Mouse (Mus musculus): ENCODE data around the gene Tcf7l2. TPM values are rescaled to one million over a fixed set of nuclear protein-coding genes. Genes with fewer than 3 reads are reported as not detected.

Gene Tcf7l2
- polyA plus RNA-seq, 1 experiment = 10.3 TPM

DNA sequence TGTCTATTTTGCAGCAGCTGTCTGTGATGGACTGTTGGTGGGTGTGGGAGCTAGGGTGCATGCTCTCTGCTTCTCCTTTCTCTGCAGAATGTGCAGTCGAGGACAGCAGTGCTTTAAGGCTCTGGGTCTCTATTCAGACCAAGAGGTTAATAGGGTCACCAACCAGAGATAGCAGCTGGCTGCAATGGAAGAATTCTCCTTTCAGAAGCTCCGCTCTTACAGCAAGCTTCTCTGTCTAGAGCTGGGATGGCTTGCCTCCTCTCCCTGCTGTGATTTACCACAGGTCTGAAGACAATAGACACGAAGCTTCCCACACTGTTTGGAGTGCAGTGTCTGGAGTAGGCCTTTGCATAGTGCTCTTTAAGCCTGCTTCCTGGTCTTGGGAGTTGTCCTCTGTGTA, 48.2 kb downstream of the Tcf7l2 start:
- TF ChIP-seq MYOD1 (IDR thresholded peaks at IDR 0.05; ENCODE audit: control insufficient read depth, insufficient read length, low read depth) (no peak), FOSL1 (IDR thresholded peaks at IDR 0.05; ENCODE audit: insufficient read depth, low read length, poor library complexity, severe bottlenecking) (no peak), CTCF (IDR thresholded peaks at IDR 0.05; ENCODE audit: control insufficient read depth, insufficient read depth, insufficient read length) (no peak), USF1 (IDR thresholded peaks at IDR 0.05; ENCODE audit: low read depth) (no peak), MYOG (IDR thresholded peaks at IDR 0.05; ENCODE audit: control insufficient read depth, extremely low read depth, insufficient read length) (no peak), CEBPB (IDR thresholded peaks at IDR 0.05; ENCODE audit: low read depth) (no peak), MAX (IDR thresholded peaks at IDR 0.05) (no peak)
- Histone ChIP-seq H3K36me3 (ENCODE audit: control insufficient read depth, insufficient read depth) (peaks cover 5% of the 10 kb centered on the region), H3K4me3 (ENCODE audit: insufficient read depth, poor library complexity, severe bottlenecking) (no peak overlapping the region)

DNA sequence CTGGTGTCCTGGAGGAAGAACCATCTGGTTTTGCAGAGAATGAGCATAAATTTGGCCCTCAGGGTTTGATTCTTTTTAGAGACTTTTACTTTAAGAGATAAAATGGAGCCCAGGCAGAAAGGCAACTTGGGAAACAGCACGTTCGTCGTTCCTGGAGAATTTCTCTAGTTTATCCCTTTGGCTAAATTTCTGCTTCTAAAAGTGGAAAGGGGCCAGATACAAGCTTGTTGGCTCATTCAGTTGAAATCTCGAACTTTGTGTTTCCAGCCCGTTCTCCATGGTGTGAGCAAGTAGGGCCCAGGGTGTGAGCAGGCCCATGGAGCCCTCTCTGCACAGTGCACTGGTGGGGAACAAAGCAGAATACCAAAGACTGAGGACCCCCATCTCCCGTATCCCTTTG, 49.7 kb downstream of the Tcf7l2 start:
- peaks cover 9% of the 10 kb centered on the region for H3K36me3 ChIP-seq (ENCODE audit: control insufficient read depth, insufficient read depth)
- H3K27me3 ChIP-seq (ENCODE audit: control insufficient read depth, insufficient read depth, insufficient read length) = no peaks in the 10 kb centered on the region
- H3K79me2 ChIP-seq (ENCODE audit: control insufficient read depth, insufficient read depth) = peaks cover 84% of the 10 kb centered on the region
- H3ac ChIP-seq (ENCODE audit: control insufficient read depth, insufficient read length, low read depth) = no peak overlapping the region
- H3K79me3 ChIP-seq (ENCODE audit: low read depth) = peaks cover 18% of the 10 kb centered on the region
- TF ChIP-seq MYOG (IDR thresholded peaks at IDR 0.05; ENCODE audit: control insufficient read depth, extremely low read depth, insufficient read length) (no peak), CEBPB (IDR thresholded peaks at IDR 0.05; ENCODE audit: low read depth) (no peak), MAX (IDR thresholded peaks at IDR 0.05) (no peak), MYOD1 (IDR thresholded peaks at IDR 0.05; ENCODE audit: control insufficient read depth, insufficient read length, low read depth) (no peak), CTCF (IDR thresholded peaks at IDR 0.05; ENCODE audit: control insufficient read depth, insufficient read depth, insufficient read length) (no peak), USF1 (IDR thresholded peaks at IDR 0.05; ENCODE audit: low read depth) (no peak), FOSL1 (IDR thresholded peaks at IDR 0.05; ENCODE audit: insufficient read depth, low read length, poor library complexity, severe bottlenecking) (no peak)
- H3K4me3 ChIP-seq (ENCODE audit: insufficient read depth, poor library complexity, severe bottlenecking) = no peak overlapping the region

More for the DNA sequence above, 48.2 kb downstream of the Tcf7l2 start:
- Histone ChIP-seq H3ac (ENCODE audit: control insufficient read depth, insufficient read length, low read depth) (no peak overlapping the region), H3K79me2 (ENCODE audit: control insufficient read depth, insufficient read depth) (peaks cover 82% of the 10 kb centered on the region), H3K79me3 (ENCODE audit: low read depth) (peaks cover 17% of the 10 kb centered on the region), H3K27me3 (ENCODE audit: control insufficient read depth, insufficient read depth, insufficient read length) (no peaks in the 10 kb centered on the region)

DNA sequence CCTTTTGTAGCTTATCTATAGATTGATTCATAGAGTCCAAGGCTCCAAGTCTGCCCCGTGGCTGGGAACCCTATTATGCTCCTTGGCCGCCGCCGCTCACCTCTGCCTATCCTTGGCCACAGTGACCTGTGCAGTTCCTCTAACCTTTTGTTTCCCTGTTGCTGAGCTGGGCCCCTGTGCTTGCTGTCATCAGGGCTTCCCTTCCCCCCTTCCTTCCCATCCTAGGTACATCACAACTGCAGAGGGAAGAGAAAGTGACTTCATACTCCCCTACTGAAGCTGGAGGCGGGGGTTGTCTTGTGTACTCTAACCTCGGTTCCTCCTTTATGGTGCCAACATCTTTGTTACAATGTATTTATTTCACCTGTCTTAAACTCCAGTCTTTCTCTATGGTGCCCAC, 50.3 kb downstream of the Tcf7l2 start:
- Histone ChIP-seq H3K79me3 (ENCODE audit: low read depth) (peaks cover 20% of the 10 kb centered on the region), H3K79me2 (ENCODE audit: control insufficient read depth, insufficient read depth) (peaks cover 85% of the 10 kb centered on the region), H3ac (ENCODE audit: control insufficient read depth, insufficient read length, low read depth) (no peak overlapping the region), H3K27me3 (ENCODE audit: control insufficient read depth, insufficient read depth, insufficient read length) (no peaks in the 10 kb centered on the region), H3K4me3 (ENCODE audit: insufficient read depth, poor library complexity, severe bottlenecking) (no peak overlapping the region), H3K36me3 (ENCODE audit: control insufficient read depth, insufficient read depth) (peaks cover 4% of the 10 kb centered on the region)
- TF ChIP-seq CEBPB (IDR thresholded peaks at IDR 0.05; ENCODE audit: low read depth) (no peak), FOSL1 (IDR thresholded peaks at IDR 0.05; ENCODE audit: insufficient read depth, low read length, poor library complexity, severe bottlenecking) (no peak), MYOG (IDR thresholded peaks at IDR 0.05; ENCODE audit: control insufficient read depth, extremely low read depth, insufficient read length) (no peak), MAX (IDR thresholded peaks at IDR 0.05) (no peak), USF1 (IDR thresholded peaks at IDR 0.05; ENCODE audit: low read depth) (no peak)

DNA sequence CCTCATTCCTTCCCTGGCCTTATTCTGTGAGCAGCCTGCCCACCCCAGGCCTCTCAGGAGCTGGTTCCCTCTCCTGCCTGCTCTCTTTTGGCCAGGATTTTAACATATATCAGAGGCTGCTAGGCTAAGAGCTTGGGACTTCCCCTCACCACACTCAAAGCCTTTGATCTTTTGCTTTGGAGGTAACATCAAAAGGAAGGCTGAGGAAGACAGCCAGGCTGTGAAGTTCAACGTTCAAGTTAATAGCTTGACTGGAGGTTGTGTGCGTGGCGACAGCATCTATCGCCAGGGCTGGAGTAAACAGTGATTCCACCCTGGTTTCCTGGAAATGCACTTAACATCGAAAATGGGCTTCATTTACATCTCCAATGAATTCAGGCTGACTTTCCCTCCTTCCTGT, 51.0 kb downstream of the Tcf7l2 start:
- Histone ChIP-seq H3K27me3 (ENCODE audit: control insufficient read depth, insufficient read depth, insufficient read length) (no peaks in the 10 kb centered on the region), H3K36me3 (ENCODE audit: control insufficient read depth, insufficient read depth) (peaks cover 4% of the 10 kb centered on the region), H3K79me3 (ENCODE audit: low read depth) (peaks cover 21% of the 10 kb centered on the region), H3ac (ENCODE audit: control insufficient read depth, insufficient read length, low read depth) (no peak overlapping the region), H3K79me2 (ENCODE audit: control insufficient read depth, insufficient read depth) (peaks cover 86% of the 10 kb centered on the region), H3K4me3 (ENCODE audit: insufficient read depth, poor library complexity, severe bottlenecking) (no peak overlapping the region)
- TF ChIP-seq MYOG (IDR thresholded peaks at IDR 0.05; ENCODE audit: control insufficient read depth, extremely low read depth, insufficient read length) (no peak), MYOD1 (IDR thresholded peaks at IDR 0.05; ENCODE audit: control insufficient read depth, insufficient read length, low read depth) (no peak), USF1 (IDR thresholded peaks at IDR 0.05; ENCODE audit: low read depth) (no peak), MAX (IDR thresholded peaks at IDR 0.05) (no peak), CTCF (IDR thresholded peaks at IDR 0.05; ENCODE audit: control insufficient read depth, insufficient read depth, insufficient read length) (no peak)

DNA sequence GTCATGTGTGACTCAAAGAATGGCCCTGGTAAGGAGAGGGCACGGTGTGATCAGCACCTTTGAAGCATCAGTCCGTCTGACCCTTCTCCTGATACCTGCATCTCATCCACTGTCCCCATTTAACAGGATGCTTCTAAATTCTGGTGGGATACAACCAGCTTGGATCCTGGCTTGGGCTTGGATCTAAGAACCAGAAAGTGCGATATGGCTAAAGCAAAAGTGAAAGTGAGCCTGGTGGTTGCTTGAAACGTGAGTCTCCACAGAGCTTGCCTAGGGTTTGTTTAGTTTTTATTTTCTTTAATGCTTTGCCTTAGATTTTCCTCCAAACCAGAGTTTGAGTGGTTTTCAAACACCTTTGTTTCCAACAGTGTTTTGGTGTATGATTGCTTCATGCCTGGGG, 51.4 kb downstream of the Tcf7l2 start:
- Histone ChIP-seq H3K4me3 (ENCODE audit: insufficient read depth, poor library complexity, severe bottlenecking) (no peak overlapping the region), H3K79me3 (ENCODE audit: low read depth) (peaks cover 22% of the 10 kb centered on the region), H3K27me3 (ENCODE audit: control insufficient read depth, insufficient read depth, insufficient read length) (no peaks in the 10 kb centered on the region), H3K36me3 (ENCODE audit: control insufficient read depth, insufficient read depth) (peaks cover 4% of the 10 kb centered on the region), H3K79me2 (ENCODE audit: control insufficient read depth, insufficient read depth) (peaks cover 90% of the 10 kb centered on the region), H3ac (ENCODE audit: control insufficient read depth, insufficient read length, low read depth) (no peak overlapping the region)
- TF ChIP-seq FOSL1 (IDR thresholded peaks at IDR 0.05; ENCODE audit: insufficient read depth, low read length, poor library complexity, severe bottlenecking) (no peak), MAX (IDR thresholded peaks at IDR 0.05) (no peak), MYOG (IDR thresholded peaks at IDR 0.05; ENCODE audit: control insufficient read depth, extremely low read depth, insufficient read length) (no peak), USF1 (IDR thresholded peaks at IDR 0.05; ENCODE audit: low read depth) (no peak)

DNA sequence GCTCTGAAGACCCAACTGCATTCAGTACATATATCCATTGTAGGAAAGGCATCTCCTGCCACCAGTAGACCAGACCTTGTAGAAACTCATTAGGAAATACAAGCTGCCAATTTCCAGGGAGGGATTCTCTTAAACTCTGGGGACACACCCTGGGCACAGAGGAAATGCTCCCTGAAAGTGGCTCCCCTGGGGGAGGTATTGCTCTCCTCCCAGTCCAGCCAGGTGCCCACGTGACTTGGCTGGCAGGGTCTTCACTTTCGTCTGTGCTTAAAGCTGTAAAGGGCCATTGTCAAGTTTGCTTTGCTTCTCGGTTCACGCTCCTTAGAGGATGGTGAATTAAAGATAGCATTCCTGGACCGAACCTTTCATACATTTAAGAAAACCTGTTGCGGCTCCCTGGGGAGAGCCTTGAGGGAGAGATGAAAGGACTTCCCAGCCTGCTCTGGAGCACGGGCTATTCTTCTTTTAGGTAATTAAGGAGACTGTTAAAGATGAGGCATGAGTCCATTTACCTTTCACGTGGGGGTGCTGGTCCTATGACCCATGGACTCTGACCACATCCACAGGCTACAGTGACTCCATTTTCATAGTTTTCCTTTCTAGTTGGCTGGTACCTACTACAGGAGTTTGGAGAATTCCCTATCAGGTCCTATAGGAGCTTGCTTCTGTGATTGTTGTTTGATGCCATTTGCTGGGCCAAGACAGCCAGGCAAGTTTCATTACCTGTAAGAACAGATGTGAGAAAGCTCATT, 52.8 kb downstream of the Tcf7l2 start:
- peaks cover 23% of the 10 kb centered on the region for H3K79me3 ChIP-seq (ENCODE audit: low read depth)
- H3K4me3 ChIP-seq (ENCODE audit: insufficient read depth, poor library complexity, severe bottlenecking) = no peak overlapping the region
- TF ChIP-seq FOSL1 (IDR thresholded peaks at IDR 0.05; ENCODE audit: insufficient read depth, low read length, poor library complexity, severe bottlenecking) (no peak), USF1 (IDR thresholded peaks at IDR 0.05; ENCODE audit: low read depth) (no peak), CTCF (IDR thresholded peaks at IDR 0.05; ENCODE audit: control insufficient read depth, insufficient read depth, insufficient read length) (no peak), CEBPB (IDR thresholded peaks at IDR 0.05; ENCODE audit: low read depth) (no peak), MAX (IDR thresholded peaks at IDR 0.05) (no peak), MYOG (IDR thresholded peaks at IDR 0.05; ENCODE audit: control insufficient read depth, extremely low read depth, insufficient read length) (no peak), MYOD1 (IDR thresholded peaks at IDR 0.05; ENCODE audit: control insufficient read depth, insufficient read length, low read depth) (no peak)
- H3ac ChIP-seq (ENCODE audit: control insufficient read depth, insufficient read length, low read depth) = no peak overlapping the region
- no peaks in the 10 kb centered on the region for H3K27me3 ChIP-seq (ENCODE audit: control insufficient read depth, insufficient read depth, insufficient read length)
- H3K36me3 ChIP-seq (ENCODE audit: control insufficient read depth, insufficient read depth) = peaks cover 4% of the 10 kb centered on the region
- peaks cover 89% of the 10 kb centered on the region for H3K79me2 ChIP-seq (ENCODE audit: control insufficient read depth, insufficient read depth)
